Mouse (Mus musculus): ENCODE measurements around the gene Olfml3.

DNA sequence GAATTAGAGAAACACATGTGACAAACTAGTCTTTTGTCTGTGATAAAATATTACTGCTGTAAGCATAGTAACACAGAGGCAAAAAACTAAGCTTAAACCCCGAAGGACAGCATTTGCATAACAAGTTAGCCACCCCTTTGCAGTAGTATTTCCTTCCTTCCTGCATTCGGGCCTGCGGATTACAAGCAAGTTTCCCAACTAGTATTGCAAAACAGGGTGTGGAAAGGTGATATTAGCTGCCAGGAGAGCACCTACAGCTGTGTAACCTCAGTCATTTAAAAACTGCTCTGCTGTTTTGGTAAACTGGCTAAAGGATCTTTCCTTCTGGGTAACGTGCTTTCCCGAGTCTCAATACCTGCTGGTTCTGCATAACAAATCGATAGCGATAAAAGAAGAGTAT lies 49.4 kb upstream of the Olfml3 start:
- TF ChIP-seq CTCF (IDR thresholded peaks at IDR 0.05; ENCODE audit: low read depth) (no peak), EP300 (IDR thresholded peaks at IDR 0.05; ENCODE audit: low read depth) (no peak)
